Mouse (Mus musculus): ENCODE data around the gene Esr2. TPM values are rescaled to one million over a fixed set of nuclear protein-coding genes. Genes with fewer than 3 reads are reported as not detected.

The Esr2 gene
- polyA plus RNA-seq, 1 experiment: not detected

DNA sequence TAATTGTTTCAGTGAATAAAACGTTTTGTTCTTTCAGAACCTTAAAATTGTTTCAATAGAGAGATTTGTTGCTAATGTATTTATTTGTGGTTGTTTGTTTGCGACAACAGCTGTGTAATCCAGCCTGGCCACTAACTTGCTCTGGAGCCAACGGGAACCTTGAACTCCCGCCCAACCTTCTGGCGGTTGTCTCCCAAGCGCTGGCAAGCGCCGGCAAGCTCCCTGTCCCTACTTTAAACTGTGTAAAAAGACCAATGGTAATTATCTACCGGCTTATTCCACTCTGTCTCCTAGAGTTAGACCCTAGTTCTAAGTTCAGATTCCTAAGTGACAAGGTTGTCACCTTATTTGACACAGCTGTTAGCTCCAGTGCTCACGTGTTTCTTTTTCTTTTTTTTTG, 48.2 kb downstream of the Esr2 start:
- no peaks in the 10 kb centered on the region for H3K27me3 ChIP-seq (ENCODE audit: control insufficient read depth)
- TF ChIP-seq TAL1 (IDR thresholded peaks at IDR 0.05; ENCODE audit: low read length): no peak
- TF ChIP-seq GATA1 (IDR thresholded peaks at IDR 0.05; ENCODE audit: low read length): no peak
- H3K4me1 ChIP-seq (ENCODE audit: control insufficient read depth): no peaks in the 10 kb centered on the region
- H3K36me3 ChIP-seq (ENCODE audit: control insufficient read depth): no peaks in the 10 kb centered on the region
- H3K9me3 ChIP-seq (ENCODE audit: control insufficient read depth, low read length): no peaks in the 10 kb centered on the region
- no peak overlapping the region for H3K4me3 ChIP-seq (replicated peaks)

- Histone ChIP-seq H3K4me1 (ENCODE audit: control insufficient read depth) (no peaks in the 10 kb centered on the region), H3K27me3 (ENCODE audit: control insufficient read depth) (no peaks in the 10 kb centered on the region), H3K9me3 (ENCODE audit: control insufficient read depth, low read length) (no peaks in the 10 kb centered on the region), H3K36me3 (ENCODE audit: control insufficient read depth) (no peaks in the 10 kb centered on the region), H3K4me3 (replicated peaks) (no peak overlapping the region)
- TF ChIP-seq TAL1 (IDR thresholded peaks at IDR 0.05; ENCODE audit: low read length) (no peak), GATA1 (IDR thresholded peaks at IDR 0.05; ENCODE audit: low read length) (no peak)
Observed at GRCm38 (mm10) chr12:76128306-76128705, 48.8 kb downstream of the Esr2 start.

GRCm38 (mm10) chr12:76123223-76123622, 53.8 kb downstream of the Esr2 start:
- Histone ChIP-seq H3K27me3 (ENCODE audit: control insufficient read depth) (no peaks in the 10 kb centered on the region), H3K4me1 (ENCODE audit: control insufficient read depth) (no peaks in the 10 kb centered on the region), H3K4me3 (replicated peaks) (no peak overlapping the region), H3K36me3 (ENCODE audit: control insufficient read depth) (no peaks in the 10 kb centered on the region), H3K9me3 (ENCODE audit: control insufficient read depth, low read length) (no peaks in the 10 kb centered on the region)
- TF ChIP-seq TAL1 (IDR thresholded peaks at IDR 0.05; ENCODE audit: low read length): no peak
- no peak for TF ChIP-seq GATA1 (IDR thresholded peaks at IDR 0.05; ENCODE audit: low read length)

- Histone ChIP-seq H3K36me3 (ENCODE audit: control insufficient read depth) (no peaks in the 10 kb centered on the region), H3K27me3 (ENCODE audit: control insufficient read depth) (no peaks in the 10 kb centered on the region), H3K4me1 (ENCODE audit: control insufficient read depth) (no peaks in the 10 kb centered on the region), H3K9me3 (ENCODE audit: control insufficient read depth, low read length) (no peaks in the 10 kb centered on the region), H3K4me3 (replicated peaks) (no peak overlapping the region)
- TF ChIP-seq TAL1 (IDR thresholded peaks at IDR 0.05; ENCODE audit: low read length) (no peak), GATA1 (IDR thresholded peaks at IDR 0.05; ENCODE audit: low read length) (no peak)
Observed at GRCm38 (mm10) chr12:76117632-76118153, 59.4 kb downstream of the Esr2 start.

DNA sequence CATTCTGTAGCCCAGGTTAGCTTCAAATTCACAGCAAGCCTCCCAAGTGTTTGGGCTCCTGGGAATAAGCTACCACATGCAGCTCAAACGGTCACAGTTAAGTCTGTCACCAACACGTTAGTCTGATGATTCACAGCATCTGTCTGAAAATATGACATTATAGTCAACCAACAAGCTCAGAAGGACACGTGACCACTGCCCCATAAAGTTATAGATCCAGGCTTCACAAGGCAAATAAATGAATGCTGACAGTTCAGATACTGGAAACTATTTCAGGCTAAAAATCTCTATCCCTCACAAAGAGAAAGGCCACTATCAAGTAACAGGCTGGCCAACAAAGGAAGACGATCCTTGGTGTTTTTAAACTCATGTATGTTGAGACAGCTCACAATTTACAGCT, 60.5 kb downstream of the Esr2 start:
- H3K36me3 ChIP-seq (ENCODE audit: control insufficient read depth): no peaks in the 10 kb centered on the region
- H3K27me3 ChIP-seq (ENCODE audit: control insufficient read depth): no peaks in the 10 kb centered on the region
- H3K9me3 ChIP-seq (ENCODE audit: control insufficient read depth, low read length): no peaks in the 10 kb centered on the region
- H3K4me3 ChIP-seq (replicated peaks): no peak overlapping the region
- TF ChIP-seq TAL1 (IDR thresholded peaks at IDR 0.05; ENCODE audit: low read length) (no peak), GATA1 (IDR thresholded peaks at IDR 0.05; ENCODE audit: low read length) (no peak)
- no peaks in the 10 kb centered on the region for H3K4me1 ChIP-seq (ENCODE audit: control insufficient read depth)

DNA sequence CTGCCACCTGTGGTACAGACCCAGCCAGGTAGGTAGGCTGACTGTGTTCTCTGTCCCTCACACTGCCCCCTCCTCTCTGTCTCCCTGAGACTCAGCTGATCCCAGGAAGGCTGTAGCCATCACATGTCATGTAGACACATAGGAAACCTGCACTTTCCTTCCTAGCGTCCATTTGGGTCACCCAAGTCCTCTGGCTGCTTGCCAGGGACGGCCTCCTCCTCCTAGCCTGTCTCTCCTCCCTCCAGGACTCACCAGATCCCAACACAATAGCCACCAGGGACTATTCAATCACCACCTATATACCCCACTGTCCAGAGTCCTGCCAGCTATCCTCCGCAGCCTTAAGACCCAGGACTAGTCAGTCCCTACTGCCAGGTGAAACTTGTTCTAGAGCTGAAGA, 66.0 kb downstream of the Esr2 start:
- Histone ChIP-seq H3K36me3 (ENCODE audit: control insufficient read depth) (no peaks in the 10 kb centered on the region), H3K4me1 (ENCODE audit: control insufficient read depth) (no peaks in the 10 kb centered on the region), H3K4me3 (replicated peaks) (no peak overlapping the region), H3K9me3 (ENCODE audit: control insufficient read depth, low read length) (no peaks in the 10 kb centered on the region), H3K27me3 (ENCODE audit: control insufficient read depth) (no peaks in the 10 kb centered on the region)
- TF ChIP-seq GATA1 (IDR thresholded peaks at IDR 0.05; ENCODE audit: low read length) (no peak), TAL1 (IDR thresholded peaks at IDR 0.05; ENCODE audit: low read length) (no peak)

DNA sequence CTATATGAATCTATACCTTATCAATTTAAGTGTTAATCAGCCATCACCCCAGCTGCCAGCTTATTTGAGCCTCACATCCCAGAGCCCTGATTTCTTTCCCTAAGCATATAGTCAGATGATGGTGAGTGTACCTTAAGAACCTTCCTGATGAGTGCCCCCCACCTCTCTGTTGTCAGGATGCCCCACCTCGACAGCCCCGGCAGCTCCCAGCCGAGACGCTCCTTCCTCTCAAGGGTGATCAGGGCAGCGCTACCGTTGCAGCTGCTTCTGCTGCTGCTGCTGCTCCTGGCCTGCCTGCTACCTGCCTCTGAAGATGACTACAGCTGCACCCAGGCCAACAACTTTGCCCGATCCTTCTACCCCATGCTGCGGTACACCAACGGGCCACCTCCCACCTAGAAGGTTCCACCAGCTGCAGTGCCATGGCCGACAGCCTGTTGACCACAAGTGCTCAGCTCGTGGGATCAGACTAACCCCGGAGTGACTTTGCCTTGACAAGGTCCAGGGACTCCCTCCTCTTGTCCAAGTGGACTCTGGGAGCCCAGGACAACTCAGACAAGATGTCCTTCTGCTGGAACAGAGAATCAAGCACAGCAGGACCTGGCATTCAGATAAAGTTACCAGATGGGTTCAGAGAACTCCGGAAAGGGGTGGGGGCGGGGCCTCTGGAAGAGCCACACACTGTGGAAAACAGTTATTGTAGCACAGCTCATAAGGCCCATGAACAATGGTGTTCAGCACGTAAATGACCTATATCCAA, 67.2 kb downstream of the Esr2 start:
- Histone ChIP-seq H3K4me1 (ENCODE audit: control insufficient read depth) (no peaks in the 10 kb centered on the region), H3K4me3 (replicated peaks) (no peak overlapping the region), H3K36me3 (ENCODE audit: control insufficient read depth) (no peaks in the 10 kb centered on the region), H3K9me3 (ENCODE audit: control insufficient read depth, low read length) (no peaks in the 10 kb centered on the region), H3K27me3 (ENCODE audit: control insufficient read depth) (no peaks in the 10 kb centered on the region)
- TF ChIP-seq GATA1 (IDR thresholded peaks at IDR 0.05; ENCODE audit: low read length) (no peak), TAL1 (IDR thresholded peaks at IDR 0.05; ENCODE audit: low read length) (no peak)

GRCm38 (mm10) chr12:76104596-76105351, 72.3 kb downstream of the Esr2 start:
- Histone ChIP-seq H3K27me3 (ENCODE audit: control insufficient read depth) (no peaks in the 10 kb centered on the region), H3K4me1 (ENCODE audit: control insufficient read depth) (no peaks in the 10 kb centered on the region), H3K36me3 (ENCODE audit: control insufficient read depth) (no peaks in the 10 kb centered on the region), H3K9me3 (ENCODE audit: control insufficient read depth, low read length) (no peaks in the 10 kb centered on the region), H3K4me3 (replicated peaks) (no peak overlapping the region)
- no peak for TF ChIP-seq TAL1 (IDR thresholded peaks at IDR 0.05; ENCODE audit: low read length)

DNA sequence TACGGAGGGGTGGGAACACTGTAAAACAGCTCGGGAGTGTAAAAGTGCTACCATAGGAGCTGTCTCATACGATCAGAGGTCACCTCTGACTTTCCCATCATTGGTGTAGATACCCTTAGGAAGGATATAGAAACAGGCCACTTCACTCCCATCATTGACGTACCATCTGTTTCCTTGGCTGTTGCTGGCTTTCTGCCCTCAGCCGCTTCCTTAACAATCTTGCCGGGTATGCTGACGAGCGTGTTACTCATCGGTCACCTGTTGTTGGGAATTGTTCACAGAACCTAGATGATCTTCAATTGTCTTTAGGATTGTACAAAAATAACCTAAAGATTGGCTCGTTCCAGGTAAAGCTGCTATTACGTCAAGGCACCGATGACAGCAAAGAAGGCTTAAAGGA, 74.4 kb downstream of the Esr2 start:
- H3K27me3 ChIP-seq (ENCODE audit: control insufficient read depth): no peaks in the 10 kb centered on the region
- H3K4me3 ChIP-seq (replicated peaks): no peak overlapping the region
- no peaks in the 10 kb centered on the region for H3K9me3 ChIP-seq (ENCODE audit: control insufficient read depth, low read length)
- TF ChIP-seq TAL1 (IDR thresholded peaks at IDR 0.05; ENCODE audit: low read length) (no peak), GATA1 (IDR thresholded peaks at IDR 0.05; ENCODE audit: low read length) (no peak)
- H3K36me3 ChIP-seq (ENCODE audit: control insufficient read depth): no peaks in the 10 kb centered on the region; the same call in 1 of the 2 replicates
- no peaks in the 10 kb centered on the region for H3K4me1 ChIP-seq (ENCODE audit: control insufficient read depth)
